Mouse (Mus musculus): ENCODE results near the gene Psmd3. TPM values are rescaled to one million over a fixed set of nuclear protein-coding genes. Genes with fewer than 3 reads are reported as not detected.

Gene Psmd3
- polyA plus RNA-seq, 1 experiment: 84.4 TPM

DNA sequence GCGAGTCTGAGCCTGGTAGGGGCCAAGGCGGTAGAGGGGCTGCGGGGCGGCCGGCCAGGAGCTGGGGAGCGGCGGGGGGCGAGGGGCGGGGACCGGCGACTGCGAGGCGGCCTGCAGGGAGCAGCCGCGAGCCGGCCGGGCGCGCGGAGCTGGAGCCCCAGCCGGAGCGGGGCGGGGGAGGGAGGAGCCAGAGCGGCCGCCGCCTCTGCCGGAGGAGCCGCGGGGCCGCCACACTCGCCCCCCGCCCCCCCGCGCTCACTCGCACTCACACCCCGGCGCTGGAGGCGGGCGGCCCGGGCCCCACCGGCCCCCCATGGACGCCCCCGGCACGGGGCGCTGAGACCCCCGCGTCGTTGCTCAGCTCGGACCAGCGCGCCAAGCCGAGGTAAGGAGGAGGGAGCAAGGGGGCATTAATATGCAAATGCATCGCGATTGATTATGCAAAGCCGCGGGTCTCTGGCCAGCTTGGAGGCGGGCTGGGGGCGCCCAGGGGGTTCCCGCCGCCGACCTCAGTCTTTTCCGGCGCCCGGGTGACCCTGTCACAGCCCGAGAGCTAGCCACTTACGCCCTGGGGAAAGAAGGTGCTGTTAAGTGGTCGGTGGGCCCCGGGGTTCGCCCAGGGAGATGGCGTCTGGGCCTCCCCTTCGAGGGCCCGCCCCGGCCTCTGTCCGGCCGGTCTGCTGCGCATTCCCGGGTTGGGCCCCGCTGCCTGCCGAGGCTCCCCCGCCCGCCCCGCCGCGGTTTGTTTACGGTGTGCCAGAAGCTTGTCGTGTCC, 59.5 kb downstream of the Psmd3 start:
- Histone ChIP-seq H3K27ac (replicated peaks; ENCODE audit: low read depth, low read length) (peak overlapping the region; percentile 86), H3K4me3 (ENCODE audit: insufficient read depth, low read depth, low read length) (peak overlapping the region; percentile 99), H3K4me1 (ENCODE audit: control insufficient read depth, insufficient read depth, insufficient read length, low read length) (peaks cover 33% of the 10 kb centered on the region)

GRCm38 (mm10) chr11:98742397-98743291, 60.3 kb downstream of the Psmd3 start:
- Histone ChIP-seq H3K4me1 (ENCODE audit: control insufficient read depth, insufficient read depth, insufficient read length, low read length) (peaks cover 39% of the 10 kb centered on the region), H3K4me3 (ENCODE audit: insufficient read depth, low read depth, low read length) (peak overlapping the region; percentile 99), H3K27ac (replicated peaks; ENCODE audit: low read depth, low read length) (peak overlapping the region; percentile 86)

DNA sequence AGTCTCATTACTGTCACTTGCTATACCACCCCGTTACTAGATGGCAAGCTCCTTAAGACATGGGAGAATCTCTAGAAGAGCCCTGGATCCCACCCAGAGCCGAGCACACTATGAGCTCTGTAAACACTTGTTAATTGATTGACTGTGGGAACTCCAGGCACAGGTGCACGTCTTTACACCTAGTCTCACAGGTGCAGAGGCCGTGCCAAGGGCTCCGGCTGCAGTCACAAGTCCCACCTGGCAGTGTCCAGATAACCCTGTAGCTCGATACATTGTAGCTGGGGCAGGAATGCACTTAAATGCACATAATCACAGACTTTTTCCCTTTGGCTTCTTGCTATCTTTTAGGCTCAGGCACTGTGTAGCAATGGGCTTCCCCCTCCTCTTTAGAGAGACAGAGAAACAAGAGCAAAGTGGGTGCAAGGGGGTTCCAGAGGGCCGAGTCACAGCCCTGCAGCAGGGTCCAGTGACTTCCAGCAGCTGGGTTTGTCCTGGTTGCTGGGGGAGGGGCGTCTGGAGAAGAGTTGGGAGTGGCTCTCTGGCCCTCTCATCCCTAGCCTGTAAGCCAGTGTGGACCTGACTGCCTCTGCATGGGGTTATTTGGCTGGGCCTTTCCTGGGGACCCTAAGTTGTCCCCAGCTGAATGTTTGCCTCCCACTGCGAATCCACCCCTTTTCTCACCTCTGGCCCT, 61.4 kb downstream of the Psmd3 start:
- H3K4me3 ChIP-seq (ENCODE audit: insufficient read depth, low read depth, low read length): peak overlapping the region; percentile 99
- H3K4me1 ChIP-seq (ENCODE audit: control insufficient read depth, insufficient read depth, insufficient read length, low read length): peaks cover 50% of the 10 kb centered on the region

GRCm38 (mm10) chr11:98744456-98745019, 62.2 kb downstream of the Psmd3 start:
- Histone ChIP-seq H3K4me3 (ENCODE audit: insufficient read depth, low read depth, low read length) (peak overlapping the region; percentile 99), H3K4me1 (ENCODE audit: control insufficient read depth, insufficient read depth, insufficient read length, low read length) (peaks cover 56% of the 10 kb centered on the region), H3K27ac (replicated peaks; ENCODE audit: low read depth, low read length) (peak overlapping the region; percentile 46)

More for the DNA sequence above, 61.4 kb downstream of the Psmd3 start:
- peak overlapping the region; percentile 19; the same call in 1 of the 2 replicates for H3K27ac ChIP-seq (replicated peaks; ENCODE audit: low read depth, low read length)

Other genes with a start within 250 kb of the Psmd3 start
- 98.2 and 141 TPM in 2 replicates for gene Mien1, start 243.6 kb upstream of the Psmd3 start, polyA plus RNA-seq (2012; ENCODE audit: insufficient read depth, insufficient read length, missing spikeins)
- 0.59 and 1.0 TPM in 2 replicates for gene Grb7, start 236.2 kb upstream of the Psmd3 start, polyA plus RNA-seq (2012; ENCODE audit: insufficient read depth, insufficient read length, missing spikeins)
- gene Ikzf3, start 136.5 kb upstream of the Psmd3 start, polyA plus RNA-seq (2012; ENCODE audit: insufficient read depth, insufficient read length, missing spikeins): not detected in 2 replicates
- gene Zpbp2, start 131.5 kb upstream of the Psmd3 start, polyA plus RNA-seq (2012; ENCODE audit: insufficient read depth, insufficient read length, missing spikeins): 2.2 and 2.3 TPM in 2 replicates
- gene Ormdl3, start 95.2 kb upstream of the Psmd3 start, polyA plus RNA-seq (2012; ENCODE audit: insufficient read depth, insufficient read length, missing spikeins): 276 and 329 TPM in 2 replicates
- gene Lrrc3c, start 84.3 kb upstream of the Psmd3 start, polyA plus RNA-seq (2012; ENCODE audit: insufficient read depth, insufficient read length, missing spikeins): not detected in 2 replicates
- 5.2 and 8.8 TPM in 2 replicates for gene Gm12355, start 56.9 kb upstream of the Psmd3 start, polyA plus RNA-seq (2012; ENCODE audit: insufficient read depth, insufficient read length, missing spikeins)
- gene Gsdma3, start 56.2 kb upstream of the Psmd3 start, polyA plus RNA-seq (2012; ENCODE audit: insufficient read depth, insufficient read length, missing spikeins): not detected in 2 replicates
- not detected in 2 replicates for gene Gsdma2, start 35.8 kb upstream of the Psmd3 start, polyA plus RNA-seq (2012; ENCODE audit: insufficient read depth, insufficient read length, missing spikeins)
- not detected in 2 replicates for gene Gsdma, start 18.2 kb upstream of the Psmd3 start, polyA plus RNA-seq (2012; ENCODE audit: insufficient read depth, insufficient read length, missing spikeins)
- not detected in 2 replicates for gene Csf3, start 18.7 kb downstream of the Psmd3 start, polyA plus RNA-seq (2012; ENCODE audit: insufficient read depth, insufficient read length, missing spikeins)
- gene Med24, start 46.9 kb downstream of the Psmd3 start, polyA plus RNA-seq (2012; ENCODE audit: insufficient read depth, insufficient read length, missing spikeins): 18.4 and 24.7 TPM in 2 replicates
- 64.4 and 82.3 TPM in 2 replicates for gene Thra, start 58.1 kb downstream of the Psmd3 start, polyA plus RNA-seq (2012; ENCODE audit: insufficient read depth, insufficient read length, missing spikeins)
- gene Nr1d1, start 92.8 kb downstream of the Psmd3 start, polyA plus RNA-seq (2012; ENCODE audit: insufficient read depth, insufficient read length, missing spikeins): 78.3 and 90.9 TPM in 2 replicates
- gene Msl1, start 113.0 kb downstream of the Psmd3 start, polyA plus RNA-seq (2012; ENCODE audit: insufficient read depth, insufficient read length, missing spikeins): 36.3 and 40.8 TPM in 2 replicates
- 9.2 and 16.9 TPM in 2 replicates for gene Casc3, start 122.4 kb downstream of the Psmd3 start, polyA plus RNA-seq (2012; ENCODE audit: insufficient read depth, insufficient read length, missing spikeins)
- 0.40 TPM in 1 of 2 replicates, not detected in the other for gene Rapgefl1, start 154.2 kb downstream of the Psmd3 start, polyA plus RNA-seq (2012; ENCODE audit: insufficient read depth, insufficient read length, missing spikeins)
- gene Wipf2, start 181.1 kb downstream of the Psmd3 start, polyA plus RNA-seq (2012; ENCODE audit: insufficient read depth, insufficient read length, missing spikeins): 5.2 and 5.8 TPM in 2 replicates
- gene Cdc6, start 225.2 kb downstream of the Psmd3 start, polyA plus RNA-seq (2012; ENCODE audit: insufficient read depth, insufficient read length, missing spikeins): 0.28 and 1.7 TPM in 2 replicates
- 3.2 and 5.5 TPM in 2 replicates for gene Rara, start 245.3 kb downstream of the Psmd3 start, polyA plus RNA-seq (2012; ENCODE audit: insufficient read depth, insufficient read length, missing spikeins)